26 mouse cellular contexts compared by ENCODE assay signal in the genomic region with DNA sequence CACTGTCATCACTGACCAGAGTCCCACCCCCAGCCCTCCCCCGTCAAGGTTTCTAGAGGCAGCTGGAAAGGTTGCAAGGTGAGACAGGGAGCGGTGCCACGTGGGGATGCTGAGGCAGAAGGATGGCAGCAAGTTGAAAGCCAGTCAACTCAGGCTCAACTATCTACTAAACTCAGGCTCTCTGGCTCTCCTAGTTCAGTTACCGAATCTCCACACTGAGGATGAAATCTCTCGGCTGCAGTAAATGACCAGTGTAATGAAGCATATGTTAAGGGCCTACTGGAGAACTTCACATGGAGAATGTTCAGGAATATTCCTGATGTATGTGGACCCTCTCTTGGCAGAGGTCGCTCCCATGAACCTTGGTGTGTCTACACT. TPM values are rescaled to one million over a fixed set of nuclear protein-coding genes. Genes with fewer than 3 reads are reported as not detected.
DNase-seq lines count a peak whose midpoint lies in the region; ATAC-seq and TF ChIP-seq lines count a peak whose summit lies in the region.
"Had no signal": no experiment of that assay in that cellular context is flagged by ENCODE, and none has a peak within 500 bp of the region (broad histone marks: within the 10 kb centered on the region; RNA-seq: fewer than 3 reads in every experiment).

No protein-coding gene starts in this region.

- no peak for ATAC-seq in heart, embryonic 13.5 days (ENCODE audit: extremely low read depth, insufficient number of reproducible peaks, low FRiP score, low TSS enrichment)
- no peak for ATAC-seq in hindbrain, postnatal 0 days
- no peak for ATAC-seq in hindbrain, embryonic 16.5 days
- ATAC-seq in megakaryocyte, adult 5-6 weeks (ENCODE audit: poor library complexity, severe bottlenecking): no peak
- ATAC-seq: forebrain, embryonic 14.5 days; forebrain, postnatal 0 days; intestine, postnatal 0 days; Patski had no signal

- 0 out of 2 replicates have a peak, but pooled peaks cover 2% of the 10 kb centered on the region for H3K36me3 ChIP-seq in heart, embryonic 13.5 days
- no peaks in the 10 kb centered on the region for H3K36me3 ChIP-seq in hindbrain, postnatal 0 days (ENCODE audit: insufficient read depth, low read length)
- no peaks in the 10 kb centered on the region for H3K36me3 ChIP-seq in hindbrain, embryonic 16.5 days (ENCODE audit: control insufficient read depth, insufficient read depth, low read length)
- H3K36me3 ChIP-seq in megakaryocyte, embryonic 14.5 days (replicated peaks; ENCODE audit: low read length): peaks cover 82% of the 10 kb centered on the region
- H3K36me3 ChIP-seq: embryonic facial prominence, embryonic 12.5 days; embryonic facial prominence, embryonic 15.5 days; G1E; hindbrain, embryonic 12.5 days; hindbrain, embryonic 15.5 days had no signal

- intact Hi-C loops in heart, postnatal 10 days (cut with DNase I): no loop called here

- H3K27ac ChIP-seq in heart, embryonic 13.5 days (replicated peaks): peak overlapping the region; percentile 77
- no peak overlapping the region for H3K27ac ChIP-seq in hindbrain, postnatal 0 days
- H3K27ac ChIP-seq in hindbrain, embryonic 16.5 days (ENCODE audit: low read depth, low read length): no peak overlapping the region
- H3K27ac ChIP-seq: embryonic facial prominence, embryonic 12.5 days; embryonic facial prominence, embryonic 15.5 days; hindbrain, embryonic 12.5 days; hindbrain, embryonic 15.5 days had no signal

- no peak overlapping the region for H3K9ac ChIP-seq in heart, embryonic 13.5 days
- no peak overlapping the region for H3K9ac ChIP-seq in hindbrain, postnatal 0 days (replicated peaks; ENCODE audit: low read length)
- no peak overlapping the region for H3K9ac ChIP-seq in hindbrain, embryonic 16.5 days (ENCODE audit: low read depth, low read length)
- H3K9ac ChIP-seq: embryonic facial prominence, embryonic 12.5 days; embryonic facial prominence, embryonic 15.5 days; forebrain, postnatal 0 days; hindbrain, embryonic 12.5 days; hindbrain, embryonic 15.5 days had no signal

- peak; percentile 86 for DNase-seq in heart, adult 11 months
- DNase-seq in heart, postnatal 10 days: no peak
- DNase-seq in heart, postnatal 4 days: no peak
- DNase-seq in hindbrain, postnatal 0 days (ENCODE audit: low spot score): no peak
- DNase-seq: adrenal gland, postnatal 10 days; adrenal gland, postnatal 36 days; cerebellum, adult 11 months; cerebellum, adult 2 months; cerebellum, adult 9-11 months; cerebellum, postnatal 25 days; forebrain, postnatal 0 days; gastrocnemius, adult 2 months; gastrocnemius, postnatal 14 days; kidney, adult 2 months had no signal

- no peaks in the 10 kb centered on the region for H3K9me3 ChIP-seq in heart, embryonic 13.5 days
- H3K9me3 ChIP-seq in hindbrain, postnatal 0 days (ENCODE audit: low read length): no peaks in the 10 kb centered on the region
- H3K9me3 ChIP-seq in hindbrain, embryonic 16.5 days (ENCODE audit: control insufficient read depth, low read length): no peaks in the 10 kb centered on the region
- peaks cover 4% of the 10 kb centered on the region; the same call in 1 of the 2 replicates for H3K9me3 ChIP-seq in megakaryocyte, embryonic 14.5 days
- H3K9me3 ChIP-seq: embryonic facial prominence, embryonic 12.5 days; embryonic facial prominence, embryonic 15.5 days; hindbrain, embryonic 12.5 days; hindbrain, embryonic 15.5 days had no signal

- TF ChIP-seq CTCF in hindbrain, postnatal 0 days (IDR thresholded peaks at IDR 0.05; ENCODE audit: low read depth): 0 out of 2 replicates have a peak, but pooled peaks have one; percentile 2

- peaks cover 84% of the 10 kb centered on the region for H3K4me1 ChIP-seq in heart, embryonic 13.5 days
- H3K4me1 ChIP-seq in hindbrain, postnatal 0 days (ENCODE audit: insufficient read depth, low read length): peaks cover 21% of the 10 kb centered on the region
- H3K4me1 ChIP-seq in hindbrain, embryonic 16.5 days (ENCODE audit: control insufficient read depth, insufficient read depth, low read depth, low read length): peaks cover 24% of the 10 kb centered on the region
- H3K4me1 ChIP-seq in megakaryocyte, embryonic 14.5 days: peaks cover 88% of the 10 kb centered on the region

- H3K4me3 ChIP-seq in heart, embryonic 13.5 days: no peak overlapping the region
- no peak overlapping the region for H3K4me3 ChIP-seq in hindbrain, postnatal 0 days (ENCODE audit: low read length)
- no peak overlapping the region for H3K4me3 ChIP-seq in hindbrain, embryonic 16.5 days (ENCODE audit: low read length)
- peak overlapping the region; percentile 72 for H3K4me3 ChIP-seq in megakaryocyte, embryonic 14.5 days (replicated peaks)
- H3K4me3 ChIP-seq: embryonic facial prominence, embryonic 12.5 days; embryonic facial prominence, embryonic 15.5 days; gastrocnemius, adult 2 months; hindbrain, embryonic 12.5 days; hindbrain, embryonic 15.5 days had no signal

- WGBS in heart, embryonic 13.5 days: 83% methylated on average over 6 of the region's 6 CpGs
- 91% methylated on average over 6 of the region's 6 CpGs for WGBS in hindbrain, postnatal 0 days
- WGBS in hindbrain, embryonic 16.5 days: 92% methylated on average over 6 of the region's 6 CpGs

- no peaks in the 10 kb centered on the region for H3K27me3 ChIP-seq in heart, embryonic 13.5 days (replicated peaks)
- no peaks in the 10 kb centered on the region for H3K27me3 ChIP-seq in hindbrain, postnatal 0 days (ENCODE audit: insufficient read depth, low read length)
- no peaks in the 10 kb centered on the region for H3K27me3 ChIP-seq in hindbrain, embryonic 16.5 days (replicated peaks; ENCODE audit: control insufficient read depth, insufficient read depth, low read length)
- no peaks in the 10 kb centered on the region for H3K27me3 ChIP-seq in megakaryocyte, embryonic 14.5 days (replicated peaks)
- H3K27me3 ChIP-seq: embryonic facial prominence, embryonic 12.5 days; embryonic facial prominence, embryonic 15.5 days; hindbrain, embryonic 12.5 days; hindbrain, embryonic 15.5 days; Patski had no signal

- no peak overlapping the region for H3K4me2 ChIP-seq in heart, embryonic 13.5 days
- H3K4me2 ChIP-seq in hindbrain, postnatal 0 days (ENCODE audit: low read depth, low read length): no peak overlapping the region
- no peak overlapping the region for H3K4me2 ChIP-seq in hindbrain, embryonic 16.5 days (ENCODE audit: low read length)
- H3K4me2 ChIP-seq: embryonic facial prominence, embryonic 12.5 days; embryonic facial prominence, embryonic 15.5 days; hindbrain, embryonic 12.5 days; hindbrain, embryonic 15.5 days had no signal

RNA-seq across cellular contexts. Expression of a gene that starts 5.7 kb away (rescaled TPM):
- 10 to 100 TPM; 10.4 to 11.9 TPM for total RNA-seq in heart, postnatal 10 days (2021)
- polyA plus RNA-seq in heart, embryonic 13.5 days (2015; fragmentation: Nextera tagmentation; extraction: Ambion mirVana): 2.2 and 2.4 TPM in 2 replicates
- total RNA-seq in heart, postnatal 4 days (2021): 10 to 100 TPM; 14.6 to 15.8 TPM
- 48.0 and 51.3 TPM in 2 replicates for total RNA-seq in hindbrain, postnatal 0 days (2014; rRNA removed)
- polyA plus RNA-seq in hindbrain, postnatal 0 days (2015; fragmentation: Nextera tagmentation; extraction: Ambion mirVana): 1.9 and 2.5 TPM in 2 replicates
- 4.4 and 6.1 TPM in 2 replicates for polyA plus RNA-seq in hindbrain, embryonic 16.5 days (2015; fragmentation: Nextera tagmentation; extraction: Ambion mirVana)
- polyA plus RNA-seq in megakaryocyte, embryonic 14.5 days (2012; ENCODE audit: insufficient read depth, low replicate concordance): 46.5 and 208 TPM in 2 replicates
- 6.4 and 6.8 TPM in 2 replicates for total RNA-seq in megakaryocyte, adult 5-6 weeks (2015)
- total RNA-seq in megakaryocyte, adult 5-6 weeks (2017): 5.2 and 10.8 TPM in 2 replicates
